Mouse (Mus musculus) olfactory bulb, adult 2 months (tissue): ENCODE measurements around the gene Brinp1.

ENCODE experiments used
- CTCF ChIP-seq: fragments of 200-500 bp; IDR thresholded peaks from 2 replicates; pipeline ENCODE4 v1.5.1; 2012; ENCODE audit warnings: low read depth, mild to moderate bottlenecking, low read length, moderate library complexity; ENCODE audit not compliant: insufficient read depth
- POLR2A ChIP-seq: fragments of 200-500 bp; IDR thresholded peaks from 2 replicates; pipeline ENCODE4 v1.6.1; 2012; ENCODE audit warnings: mild to moderate bottlenecking, low read depth, low read length, moderate library complexity; ENCODE audit not compliant: insufficient read depth

GRCm38 (mm10) chr4:68768256-68768655 is 185.9 kb downstream of the Brinp1 start:
- TF ChIP-seq CTCF = no peak
- TF ChIP-seq POLR2A = no peak
